Mouse (Mus musculus) MEL (cell line): Measurements from ENCODE around the gene Ski. TPM values are rescaled to one million over a fixed set of nuclear protein-coding genes. Genes with fewer than 3 reads are reported as not detected.

Experiments
- DNase-seq: peaks from one replicate; pipeline ENCODE4 v3.0.0; 2011; ENCODE audit warnings: low read depth, low spot score
- H3K27ac ChIP-seq: 2 replicates; pipeline ENCODE4 v1.5.1; 2012; ENCODE audit warnings: low read depth, mild to moderate bottlenecking, control low read depth, low read length, moderate library complexity; ENCODE audit not compliant: control insufficient read depth
- H3K27me3 ChIP-seq, 2 experiments: fragments of 150-350 bp in 1 of 2; sonication (generic) in 1 of 2; 2 replicates each; pipeline ENCODE4 v1.6.1; 2012; ENCODE audit warnings: low read length in 2 of 2, mild to moderate bottlenecking in 2 of 2, improper control_type of control experiment in 1 of 2, moderate library complexity in 1 of 2; ENCODE audit not compliant: insufficient read depth in 2 of 2, control insufficient read depth in 1 of 2
- H3K36me3 ChIP-seq, 2 experiments: 2 replicates each; pipeline ENCODE4 v1.6.1; 2012 to 2014; ENCODE audit warnings: low read length in 2 of 2, improper control_type of control experiment in 1 of 2, inconsistent platforms in 1 of 2, mild to moderate bottlenecking in 1 of 2; ENCODE audit not compliant: insufficient read depth in 2 of 2, control insufficient read depth in 1 of 2
- H3K4me1 ChIP-seq, 2 experiments: fragments of 150-350 bp in 1 of 2; sonication (generic) in 1 of 2; 2 replicates each; pipeline ENCODE4 v1.6.1; 2012; ENCODE audit warnings: low read length in 2 of 2, improper control_type of control experiment in 1 of 2, mild to moderate bottlenecking in 1 of 2; ENCODE audit not compliant: insufficient read depth in 2 of 2, control insufficient read depth in 1 of 2
- H3K4me3 ChIP-seq, 2 experiments: fragments of 150-350 bp in 1 of 2; sonication (generic) in 1 of 2; 2 replicates each; pipeline ENCODE4 v1.5.1; 2012; ENCODE audit warnings: low read depth in 2 of 2, low read length in 2 of 2, mild to moderate bottlenecking in 2 of 2, moderate library complexity in 2 of 2, control low read depth in 1 of 2, improper control_type of control experiment in 1 of 2; ENCODE audit not compliant: control insufficient read depth in 1 of 2, insufficient read depth in 1 of 2
- H3K79me2 ChIP-seq: 2 replicates; pipeline ENCODE4 v1.6.1; 2012; ENCODE audit warnings: mild to moderate bottlenecking, low read length, moderate library complexity; ENCODE audit not compliant: control insufficient read depth, poor library complexity, insufficient read depth
- H3K9ac ChIP-seq: 2 replicates; pipeline ENCODE4 v1.6.1; 2012; ENCODE audit warnings: low read depth, mild to moderate bottlenecking, control low read depth, low read length, moderate library complexity; ENCODE audit not compliant: control insufficient read depth, poor library complexity, severe bottlenecking
- H3K9me3 ChIP-seq: fragments of 150-350 bp; sonication (generic); replicated peaks from 2 replicates; pipeline ENCODE4 v1.6.1; 2012; ENCODE audit warnings: mild to moderate bottlenecking, low read length, improper control_type of control experiment, moderate library complexity; ENCODE audit not compliant: insufficient read depth
- CHD2 ChIP-seq: IDR thresholded peaks from 2 replicates; pipeline ENCODE4 v1.6.1; 2011; ENCODE audit warnings: low read length, improper control_type of control experiment
- ELF1 ChIP-seq: IDR thresholded peaks from 2 replicates; pipeline ENCODE4 v1.6.1; 2014; ENCODE audit warnings: low read depth, mild to moderate bottlenecking, inconsistent platforms, low read length, improper control_type of control experiment, moderate library complexity
- EP300 ChIP-seq, 2 experiments: IDR thresholded peaks; 2 replicates each; pipeline ENCODE4 v1.6.1; 2011; ENCODE audit warnings: improper control_type of control experiment in 2 of 2, low read length in 2 of 2, low read depth in 1 of 2, mild to moderate bottlenecking in 1 of 2
- GATA1 ChIP-seq: IDR thresholded peaks from 2 replicates; pipeline ENCODE4 v1.6.1; 2011; ENCODE audit warnings: low read depth, low read length, improper control_type of control experiment
- HCFC1 ChIP-seq: IDR thresholded peaks from 2 replicates; pipeline ENCODE4 v1.6.1; 2012; ENCODE audit warnings: low read depth, mild to moderate bottlenecking, inconsistent platforms, low read length, improper control_type of control experiment, moderate library complexity
- JUND ChIP-seq: IDR thresholded peaks from 2 replicates; pipeline ENCODE4 v1.6.1; 2011; ENCODE audit warnings: low read depth, mild to moderate bottlenecking, improper control_type of control experiment, low read length
- KAT2A ChIP-seq: conservative IDR thresholded peaks from 2 replicates; pipeline ENCODE4 v1.6.1; 2012; ENCODE audit warnings: low read depth, low read length, improper control_type of control experiment, inconsistent platforms
- MAFK ChIP-seq: IDR thresholded peaks from 2 replicates; pipeline ENCODE4 v1.6.1; 2011; ENCODE audit warnings: low read depth, mild to moderate bottlenecking, low read length, improper control_type of control experiment, borderline replicate concordance
- MAZ ChIP-seq: IDR thresholded peaks from 2 replicates; pipeline ENCODE4 v1.6.1; 2012; ENCODE audit warnings: low read depth, mild to moderate bottlenecking, inconsistent platforms, low read length, improper control_type of control experiment
- MEF2A ChIP-seq: IDR thresholded peaks from 2 replicates; pipeline ENCODE4 v1.6.1; 2014; ENCODE audit warnings: low read depth, mild to moderate bottlenecking, inconsistent platforms, low read length, improper control_type of control experiment; ENCODE audit not compliant: poor library complexity, insufficient replicate concordance, severe bottlenecking; ENCODE audit errors: extremely low read depth
- MXI1 ChIP-seq: IDR thresholded peaks from 2 replicates; pipeline ENCODE4 v1.6.1; 2011; ENCODE audit warnings: mild to moderate bottlenecking, low read depth, low read length, improper control_type of control experiment
- MYB ChIP-seq: IDR thresholded peaks from 2 replicates; pipeline ENCODE4 v1.6.1; 2011; ENCODE audit warnings: mild to moderate bottlenecking, low read depth, low read length, improper control_type of control experiment
- NELFE ChIP-seq: IDR thresholded peaks from 2 replicates; pipeline ENCODE4 v1.6.1; 2011; ENCODE audit warnings: low read depth, low read length, improper control_type of control experiment
- RCOR1 ChIP-seq: IDR thresholded peaks from 2 replicates; pipeline ENCODE4 v1.6.1; 2012; ENCODE audit warnings: low read depth, mild to moderate bottlenecking, inconsistent platforms, low read length, improper control_type of control experiment
- SIN3A ChIP-seq: IDR thresholded peaks from 2 replicates; pipeline ENCODE4 v1.6.1; 2012; ENCODE audit warnings: low read length, improper control_type of control experiment, inconsistent platforms
- SMC3 ChIP-seq: IDR thresholded peaks from 2 replicates; pipeline ENCODE4 v1.6.1; 2011; ENCODE audit warnings: low read depth, low read length, improper control_type of control experiment
- TBP ChIP-seq: IDR thresholded peaks from 2 replicates; pipeline ENCODE4 v1.8.0; 2011; ENCODE audit warnings: low read depth, low read length, improper control_type of control experiment
- TCF12 ChIP-seq: IDR thresholded peaks from 2 replicates; pipeline ENCODE4 v1.6.1; 2014; ENCODE audit warnings: low read depth, mild to moderate bottlenecking, inconsistent platforms, low read length, improper control_type of control experiment, moderate library complexity
- ZC3H11A ChIP-seq: IDR thresholded peaks from 2 replicates; pipeline ENCODE4 v1.6.1; 2012; ENCODE audit warnings: low read depth, mild to moderate bottlenecking, inconsistent platforms, low read length, improper control_type of control experiment
- ZKSCAN1 ChIP-seq: IDR thresholded peaks from 2 replicates; pipeline ENCODE4 v1.6.1; 2012; ENCODE audit warnings: low read depth, mild to moderate bottlenecking, inconsistent platforms, low read length, improper control_type of control experiment, moderate library complexity
- ZMIZ1 ChIP-seq: IDR thresholded peaks from 2 replicates; pipeline ENCODE4 v1.6.1; 2012; ENCODE audit warnings: low read depth, mild to moderate bottlenecking, inconsistent platforms, low read length, improper control_type of control experiment, moderate library complexity
- ZNF384 ChIP-seq: IDR thresholded peaks from 2 replicates; pipeline ENCODE4 v1.6.1; 2012; ENCODE audit warnings: low read depth, mild to moderate bottlenecking, inconsistent platforms, low read length, improper control_type of control experiment
- polyA plus RNA-seq, 2 experiments: library from polyadenylated mRNA; stranded (reverse) in 1 of 2; unstranded in 1 of 2; fragments of >175 nt in 1 of 2; fragments of >200 nt in 1 of 2; gene quantifications; 2 replicates each; pipeline versions ENCODE4 v1.2.1 to v1.2.4; 2012; ENCODE audit warnings: low replicate concordance in 2 of 2, low read depth in 1 of 2; ENCODE audit not compliant: insufficient read length in 2 of 2, insufficient read depth in 1 of 2, missing spikeins in 1 of 2
- total RNA-seq: library from RNA; depleted of rRNA; stranded (reverse); fragments of 300-350 nt; gene quantifications from 2 replicates; pipeline ENCODE4 v1.2.3, GENCODE M21; 2012

The Ski gene
- total and polyA plus RNA-seq, 3 experiments: 6.9 to 16.1 TPM; not detected in 1

GRCm38 (mm10) chr4:155176210-155176609 lies 46.2 kb downstream of the Ski start:
- Histone ChIP-seq H3K4me3 (no peak overlapping the region), H3K36me3 (peaks cover 0 to 25% of the 10 kb centered on the region in 2 experiments; a peak in 3 of 4 replicates), H3K27me3 (no peaks in the 10 kb centered on the region), H3K9me3 (no peaks in the 10 kb centered on the region), H3K9ac (no peak overlapping the region), H3K27ac (no peak overlapping the region), H3K4me1 (peaks cover 9 to 34% of the 10 kb centered on the region in 2 experiments), H3K79me2 (peaks cover 2% of the 10 kb centered on the region)
- no peak for DNase-seq
- no peak for TF ChIP-seq GATA1
- no peak for TF ChIP-seq ZKSCAN1
- no peak for TF ChIP-seq KAT2A
- TF ChIP-seq MEF2A: no peak
- TF ChIP-seq TCF12: no peak
- TF ChIP-seq MYB: no peak
- TF ChIP-seq SMC3: no peak

GRCm38 (mm10) chr4:155173822-155174785 lies 48.3 kb downstream of the Ski start:
- Histone ChIP-seq H3K9me3 (no peaks in the 10 kb centered on the region), H3K4me3 (no peak overlapping the region), H3K27ac (no peak overlapping the region), H3K27me3 (no peaks in the 10 kb centered on the region), H3K9ac (0 out of 2 replicates have a peak overlapping the region, but pooled peaks have one; percentile 15), H3K36me3 (peaks cover 0 to 21% of the 10 kb centered on the region in 2 experiments; a peak in 3 of 4 replicates), H3K4me1 (peaks cover 9 to 31% of the 10 kb centered on the region in 2 experiments), H3K79me2 (peaks cover 4% of the 10 kb centered on the region)
- no peak for DNase-seq
- TF ChIP-seq TBP (no peak), NELFE (no peak)

- H3K27me3 ChIP-seq: no peaks in the 10 kb centered on the region
- H3K27ac ChIP-seq: peak overlapping the region; percentile 3; the same call in 1 of the 2 replicates
- peak; percentile 83 for DNase-seq
- H3K9ac ChIP-seq: peak overlapping the region; percentile 29; the same call in 1 of the 2 replicates
- no peak overlapping the region for H3K4me3 ChIP-seq
- peaks cover 3% of the 10 kb centered on the region for H3K79me2 ChIP-seq
- no peaks in the 10 kb centered on the region for H3K9me3 ChIP-seq
- H3K36me3 ChIP-seq: peaks cover 0 to 16% of the 10 kb centered on the region in 2 experiments; a peak in 3 of 4 replicates
- H3K4me1 ChIP-seq: peaks cover 6 to 23% of the 10 kb centered on the region in 2 experiments
- TF ChIP-seq MXI1: no peak
- 0 out of 2 replicates have a peak, but pooled peaks have one; percentile 15 for TF ChIP-seq CHD2
- TF ChIP-seq RCOR1: peak; percentile 58
- TF ChIP-seq HCFC1: no peak
- TF ChIP-seq ZNF384: no peak
- TF ChIP-seq ELF1: no peak
- TF ChIP-seq MAZ: peak; percentile 64; the same call in 1 of the 2 replicates
- TF ChIP-seq ZMIZ1: no peak
- no peak for TF ChIP-seq JUND
- no peak for TF ChIP-seq MAFK
- TF ChIP-seq ZC3H11A: no peak
- peak; percentile 16 to 37; a peak in 1 of 4 replicates for TF ChIP-seq EP300 (IDR thresholded peaks at IDR 0.05; ENCODE audit: low read depth in 1 of 2, low read length in 2 of 2)
- peak; percentile 34; the same call in 1 of the 2 replicates for TF ChIP-seq SIN3A
- TF ChIP-seq TBP: no peak
These were observed 49.2 kb downstream of the Ski start for GRCm38 (mm10) chr4:155172909-155173821.
